Mouse (Mus musculus) spleen, adult 10 weeks (tissue): ENCODE results near the gene Zdhhc8. TPM values are rescaled to one million over a fixed set of nuclear protein-coding genes. Genes with fewer than 3 reads are reported as not detected.

Source experiments
- polyA plus RNA-seq: library from polyadenylated mRNA; stranded (reverse); fragments of 350-450 nt; fragmentation: Illumina TruSeq; extraction: RNeasy Lipid Tissue Mini Kit (QIAGEN cat#74804); gene quantifications from one replicate; pipeline ENCODE4 v1.2.3, GENCODE M21; 2015; ENCODE audit warnings: low replicate concordance; ENCODE audit not compliant: insufficient read depth

Gene Zdhhc8
- polyA plus RNA-seq = 3.0 TPM

GRCm38 (mm10) chr16:18234671-18235388 lies at the start of gene Zdhhc8:
Gene Zdhhc8, minus strand, starts transcription at chr16:18235136.

GRCm38 (mm10) chr16:18258221-18258620 lies 23.3 kb upstream of the Zdhhc8 start, which contains the start of gene Gm49776:
Gene Gm49776, minus strand, starts transcription at chr16:18258321.

GRCm38 (mm10) chr16:18248433-18249363 lies 13.8 kb upstream of the Zdhhc8 start, which contains the start of the genes Trmt2a and Ranbp1:
Gene Trmt2a, plus strand, starts transcription at chr16:18248679.
Gene Ranbp1, minus strand, starts transcription at chr16:18248732.

GRCm38 (mm10) chr16:18217579-18217978 lies 17.4 kb downstream of the Zdhhc8 start, which contains the start of gene Ccdc188:
Gene Ccdc188, plus strand, starts transcription at chr16:18217879.

Other genes with a start within 250 kb of the Zdhhc8 start
- gene Dgcr6, start 182.3 kb downstream of the Zdhhc8 start, polyA plus RNA-seq = 9.5 TPM
- gene Prodh, start 144.9 kb downstream of the Zdhhc8 start, polyA plus RNA-seq = 4.4 TPM
- 0.51 TPM for gene Rtn4r, start 107.5 kb downstream of the Zdhhc8 start, polyA plus RNA-seq
- gene Ccdc188, start 17.3 kb downstream of the Zdhhc8 start, polyA plus RNA-seq = not detected
- 144 TPM for gene Trmt2a, start 13.5 kb upstream of the Zdhhc8 start, polyA plus RNA-seq
- 130 TPM for gene Ranbp1, start 13.6 kb upstream of the Zdhhc8 start, polyA plus RNA-seq
- gene Gm49776, start 23.2 kb upstream of the Zdhhc8 start, polyA plus RNA-seq = not detected
- gene Dgcr8, start 54.1 kb upstream of the Zdhhc8 start, polyA plus RNA-seq = 37.6 TPM
- 22.2 TPM for gene Tango2, start 113.0 kb upstream of the Zdhhc8 start, polyA plus RNA-seq
- gene Arvcf, start 113.0 kb upstream of the Zdhhc8 start, polyA plus RNA-seq = 12.5 TPM
- 18.6 TPM for gene Txnrd2, start 191.2 kb upstream of the Zdhhc8 start, polyA plus RNA-seq
- gene Comt, start 191.7 kb upstream of the Zdhhc8 start, polyA plus RNA-seq = 25.6 TPM